Mouse (Mus musculus) neural tube, embryonic 15.5 days (tissue): Measurements from ENCODE around the gene Gm44502. TPM values are rescaled to one million over a fixed set of nuclear protein-coding genes. Genes with fewer than 3 reads are reported as not detected.

Experiments used
- ATAC-seq: fragments of 200-750 bp; cut with Nextera tagmentation; 2 replicates; pipeline ENCODE4 v1.8.0; 2017; ENCODE audit warnings: mild to moderate bottlenecking, moderate TSS enrichment, moderate library complexity; ENCODE audit not compliant: low FRiP score
- H3K27ac ChIP-seq: fragments of 300-500 bp; sonication (generic); replicated peaks from 2 replicates; pipeline ENCODE4 v1.5.1; 2015; ENCODE audit warnings: mild to moderate bottlenecking, inconsistent platforms
- H3K27me3 ChIP-seq: fragments of 300-500 bp; sonication (generic); replicated peaks from 2 replicates; pipeline ENCODE4 v1.6.1; 2015; ENCODE audit warnings: inconsistent platforms
- H3K36me3 ChIP-seq: fragments of 300-500 bp; sonication (generic); 2 replicates; pipeline ENCODE4 v1.6.1; 2015; ENCODE audit warnings: inconsistent platforms
- H3K4me1 ChIP-seq: fragments of 300-500 bp; sonication (generic); 2 replicates; pipeline ENCODE4 v1.6.1; 2015; ENCODE audit warnings: inconsistent platforms
- H3K4me2 ChIP-seq: fragments of 300-500 bp; sonication (generic); 2 replicates; pipeline ENCODE4 v1.6.1; 2015; ENCODE audit warnings: inconsistent platforms, mild to moderate bottlenecking, moderate library complexity
- H3K4me3 ChIP-seq: fragments of 300-500 bp; sonication (generic); replicated peaks from 2 replicates; pipeline ENCODE4 v1.5.1; 2015; ENCODE audit warnings: mild to moderate bottlenecking, inconsistent platforms
- H3K9ac ChIP-seq: fragments of 300-500 bp; sonication (generic); replicated peaks from 2 replicates; pipeline ENCODE4 v1.6.1; 2015; ENCODE audit warnings: mild to moderate bottlenecking, inconsistent platforms
- H3K9me3 ChIP-seq: fragments of 300-500 bp; sonication (generic); replicated peaks from 2 replicates; pipeline ENCODE4 v1.6.1; 2016; ENCODE audit warnings: inconsistent platforms
- WGBS: fragments of 180-500 bp; shearing (Covaris S2); methylation state at CpG from one replicate; pipeline ENCODE4 v1.1.7; 2015; ENCODE audit warnings: mixed read lengths; 5-methylcytosine and 5-hydroxymethylcytosine counted together
- polyA plus RNA-seq: library from polyadenylated mRNA; unstranded; fragments of >200 nt; fragmentation: Nextera tagmentation; extraction: Ambion mirVana; gene quantifications from 2 replicates; pipeline ENCODE4 v1.2.1, GENCODE M21; 2015

Gm44502 gene
- polyA plus RNA-seq, 1 experiment from 2014 or later, result not detected

- H3K27ac ChIP-seq, result no peak overlapping the region
- 93% methylated on average over 10 of the region's 10 CpGs for WGBS
- no peak overlapping the region for H3K9ac ChIP-seq
- H3K9me3 ChIP-seq, result no peaks in the 10 kb centered on the region
- H3K27me3 ChIP-seq, result no peaks in the 10 kb centered on the region
- no peaks in the 10 kb centered on the region for H3K36me3 ChIP-seq
- no peak overlapping the region for H3K4me3 ChIP-seq
- ATAC-seq, result no peak
- H3K4me2 ChIP-seq, result no peak overlapping the region
- no peaks in the 10 kb centered on the region for H3K4me1 ChIP-seq
Measured at GRCm38 (mm10) chr15:89390081-89390480, 39.4 kb downstream of the Gm44502 start.

GRCm38 (mm10) chr15:89387127-89387526 lies 42.4 kb downstream of the Gm44502 start:
- 54% methylated on average over 12 of the region's 12 CpGs for WGBS
- no peak overlapping the region for H3K4me2 ChIP-seq
- no peak overlapping the region for H3K9ac ChIP-seq
- no peaks in the 10 kb centered on the region for H3K9me3 ChIP-seq
- no peak for ATAC-seq
- H3K4me1 ChIP-seq, result no peaks in the 10 kb centered on the region
- H3K27ac ChIP-seq, result no peak overlapping the region
- H3K27me3 ChIP-seq, result no peaks in the 10 kb centered on the region; the same call in none of the 2 replicates
- no peak overlapping the region for H3K4me3 ChIP-seq
- no peaks in the 10 kb centered on the region for H3K36me3 ChIP-seq

- no peaks in the 10 kb centered on the region for H3K36me3 ChIP-seq
- no peak within 1 kb of the TSS for H3K4me3 ChIP-seq
- H3K27ac ChIP-seq, result no peak within 1 kb of the TSS
- H3K9ac ChIP-seq, result no peak within 1 kb of the TSS
- no peak within 1 kb of the TSS for H3K4me2 ChIP-seq
- ATAC-seq, result no peak
- H3K9me3 ChIP-seq, result no peaks in the 10 kb centered on the region
- WGBS, result 88% methylated on average over 7 of the region's 7 CpGs
- no peaks in the 10 kb centered on the region for H3K4me1 ChIP-seq
- H3K27me3 ChIP-seq, result peaks cover 8% of the 10 kb centered on the region
Measured at GRCm38 (mm10) chr15:89384617-89385016, 44.9 kb downstream of the Gm44502 start, which contains the start of gene Klhdc7b. Klhdc7b (plus strand) TSS chr15:89384917.

GRCm38 (mm10) chr15:89379429-89379828 lies 50.1 kb downstream of the Gm44502 start:
- H3K9me3 ChIP-seq, result no peaks in the 10 kb centered on the region
- WGBS, result 4% methylated on average over 10 of the region's 10 CpGs
- H3K9ac ChIP-seq, result 0 out of 2 replicates have a peak overlapping the region, but pooled peaks have one; percentile 23
- peaks cover 46% of the 10 kb centered on the region for H3K27me3 ChIP-seq
- peak overlapping the region; percentile 62 for H3K4me2 ChIP-seq
- peak overlapping the region; percentile 35 for H3K4me3 ChIP-seq
- H3K36me3 ChIP-seq, result no peaks in the 10 kb centered on the region
- H3K27ac ChIP-seq, result no peak overlapping the region
- peaks cover 21% of the 10 kb centered on the region for H3K4me1 ChIP-seq
- no peak for ATAC-seq

GRCm38 (mm10) chr15:89378831-89379401 lies 50.6 kb downstream of the Gm44502 start, which contains the start of gene Odf3b:
Odf3b (minus strand) TSS chr15:89379282.
- ATAC-seq, result no peak
- Histone ChIP-seq H3K36me3 (no peaks in the 10 kb centered on the region), H3K4me2 (peak within 1 kb of the TSS; percentile 62), H3K27ac (no peak within 1 kb of the TSS), H3K4me1 (peaks cover 25% of the 10 kb centered on the region), H3K9me3 (no peaks in the 10 kb centered on the region), H3K4me3 (peak within 1 kb of the TSS; percentile 35), H3K27me3 (peaks cover 46% of the 10 kb centered on the region), H3K9ac (peak within 1 kb of the TSS; percentile 23)
- 1% methylated on average over 33 of the region's 33 CpGs for WGBS

- Histone ChIP-seq H3K9ac (peak overlapping the region; percentile 23), H3K36me3 (no peaks in the 10 kb centered on the region), H3K27ac (no peak overlapping the region), H3K9me3 (no peaks in the 10 kb centered on the region), H3K27me3 (peaks cover 46% of the 10 kb centered on the region), H3K4me1 (peaks cover 28% of the 10 kb centered on the region), H3K4me2 (peak overlapping the region; percentile 62), H3K4me3 (peak overlapping the region; percentile 35)
- WGBS, result 9% methylated on average over 46 of the region's 46 CpGs
- ATAC-seq, result no peak
Measured at GRCm38 (mm10) chr15:89377938-89378828, 51.3 kb downstream of the Gm44502 start.

GRCm38 (mm10) chr15:89377362-89377761 lies 52.1 kb downstream of the Gm44502 start:
- Histone ChIP-seq H3K36me3 (peaks cover 4% of the 10 kb centered on the region; the same call in 1 of the 2 replicates), H3K27me3 (peaks cover 46% of the 10 kb centered on the region), H3K9me3 (no peaks in the 10 kb centered on the region), H3K4me2 (no peak overlapping the region), H3K4me3 (no peak overlapping the region), H3K9ac (no peak overlapping the region; the same call in 1 of the 2 replicates), H3K4me1 (peaks cover 36% of the 10 kb centered on the region), H3K27ac (no peak overlapping the region)
- 6% methylated on average over 18 of the region's 18 CpGs for WGBS
- ATAC-seq, result no peak

- H3K9me3 ChIP-seq, result no peaks in the 10 kb centered on the region
- ATAC-seq, result no peak
- no peak within 1 kb of the TSS for H3K4me2 ChIP-seq
- no peak within 1 kb of the TSS; the same call in 1 of the 2 replicates for H3K9ac ChIP-seq
- no peak within 1 kb of the TSS for H3K27ac ChIP-seq
- no peak within 1 kb of the TSS for H3K4me3 ChIP-seq
- H3K4me1 ChIP-seq, result peaks cover 38% of the 10 kb centered on the region
- WGBS, result 20% methylated on average over 16 of the region's 16 CpGs
- H3K36me3 ChIP-seq, result peaks cover 8% of the 10 kb centered on the region
- H3K27me3 ChIP-seq, result peaks cover 46% of the 10 kb centered on the region
Measured at GRCm38 (mm10) chr15:89376957-89377356, 52.5 kb downstream of the Gm44502 start, which contains the start of gene Tymp. Tymp (minus strand) TSS chr15:89377039.

GRCm38 (mm10) chr15:89376040-89376439 lies 53.5 kb downstream of the Gm44502 start:
- H3K27me3 ChIP-seq, result peaks cover 44% of the 10 kb centered on the region
- 84% methylated on average over 7 of the region's 7 CpGs for WGBS

GRCm38 (mm10) chr15:89374801-89375534 lies 54.5 kb downstream of the Gm44502 start:
- H3K36me3 ChIP-seq, result peaks cover 28% of the 10 kb centered on the region
- H3K4me2 ChIP-seq, result peak overlapping the region; percentile 75
- H3K4me1 ChIP-seq, result peaks cover 38% of the 10 kb centered on the region
- no peak overlapping the region for H3K4me3 ChIP-seq
- H3K9ac ChIP-seq, result peak overlapping the region; percentile 92; the same call in 1 of the 2 replicates
- peaks cover 40% of the 10 kb centered on the region for H3K27me3 ChIP-seq
- H3K9me3 ChIP-seq, result no peaks in the 10 kb centered on the region
- 94% methylated on average over 17 of the region's 17 CpGs for whole genome bisulfite sequencing
- no peak for ATAC-seq
- H3K27ac ChIP-seq, result no peak overlapping the region

More at GRCm38 (mm10) chr15:89376040-89376439, 53.5 kb downstream of the Gm44502 start:
- Histone ChIP-seq H3K27ac (no peak overlapping the region), H3K9me3 (no peaks in the 10 kb centered on the region), H3K4me1 (peaks cover 38% of the 10 kb centered on the region), H3K4me2 (no peak overlapping the region), H3K4me3 (no peak overlapping the region), H3K36me3 (peaks cover 17% of the 10 kb centered on the region), H3K9ac (no peak overlapping the region)
- ATAC-seq, result no peak

GRCm38 (mm10) chr15:89374340-89374739 lies 55.2 kb downstream of the Gm44502 start:
- Histone ChIP-seq H3K27ac (peak overlapping the region; percentile 96), H3K9me3 (no peaks in the 10 kb centered on the region), H3K4me3 (peak overlapping the region; percentile 80), H3K36me3 (peaks cover 34% of the 10 kb centered on the region), H3K9ac (peak overlapping the region; percentile 92), H3K4me2 (peak overlapping the region; percentile 75), H3K4me1 (peaks cover 35% of the 10 kb centered on the region), H3K27me3 (peaks cover 35% of the 10 kb centered on the region)
- WGBS, result 48% methylated on average over 9 of the region's 9 CpGs
- ATAC-seq, result no peak
